Mouse (Mus musculus) spleen, adult 2 months (tissue): ENCODE measurements at regions not wholly inside any gene's neighbourhood (a gene's known extent, or its start where the extent isn't known, plus 50 kb on each side); places are given as distances from the start of the nearest gene placed in this dataset.

Source experiments
- CTCF ChIP-seq: fragments of 200-500 bp; IDR thresholded peaks from 2 replicates; pipeline ENCODE4 v1.5.1; 2011; ENCODE audit warnings: mild to moderate bottlenecking, inconsistent platforms; ENCODE audit not compliant: insufficient read depth, insufficient read length, insufficient replicate concordance; ENCODE audit errors: extremely low read depth
- POLR2A ChIP-seq: fragments of 200-500 bp; IDR thresholded peaks from 2 replicates; pipeline ENCODE4 v1.6.1; 2011; ENCODE audit warnings: low read depth, low read length, inconsistent platforms

GRCm38 (mm10) chr8:115432396-115433040, 275.1 kb downstream of the Maf start:
- TF ChIP-seq POLR2A (no peak), CTCF (no peak)
